Mouse (Mus musculus) left cerebral cortex, postnatal 4 days (tissue): ENCODE results near the gene Pomgnt2. TPM values are rescaled to one million over a fixed set of nuclear protein-coding genes. Genes with fewer than 3 reads are reported as not detected.
A peak's percentile ranks its signal among the peaks of the same experiment; 100 is the strongest.
"Not testable (repeated sequence)": the region's sequence is repeated elsewhere in the genome, so short reads cannot be mapped to it uniquely, and the experiment has no call there.

Experiments used
- DNase-seq: peaks from one replicate; pipeline ENCODE4 v3.0.0-alpha.2; 2022
- intact Hi-C: fragments of 180-260 bp; cut with DNase I; formaldehyde crosslinking; loops from one replicate; pipeline ENCODE4 v1.15.1; 2025
- total RNA-seq, 2 experiments: library from RNA; stranded (reverse); gene quantifications; 2 replicates each; pipeline ENCODE4 v1.2.3; 2021

The Pomgnt2 gene
- total RNA-seq = 10 to 100 TPM; 31.5 to 35.8 TPM

DNA sequence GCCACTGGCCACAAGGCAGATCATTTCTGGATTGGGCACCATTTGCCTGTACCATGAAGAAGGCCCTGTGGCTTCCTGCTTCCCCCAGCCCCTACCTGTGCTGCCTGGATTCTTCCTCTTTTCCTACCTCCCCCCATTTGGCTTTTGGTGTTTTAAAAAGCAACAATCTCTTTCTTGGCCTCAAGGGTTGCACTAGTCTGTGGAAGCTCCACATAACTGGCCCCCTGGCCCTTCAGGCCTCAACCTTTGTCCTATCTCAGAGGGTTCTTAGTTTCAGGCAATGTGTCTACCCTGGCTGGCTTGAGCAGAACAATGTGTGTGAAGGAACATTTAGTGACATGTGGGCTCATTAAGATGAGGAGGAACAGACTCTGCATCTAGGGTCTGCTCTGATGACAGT is at the start of gene Pomgnt2:
Pomgnt2 (minus strand) TSS at position 101 of the 400 bp plus-strand sequence.
- intact Hi-C loops = no loop called here
- no peak for DNase-seq

DNA sequence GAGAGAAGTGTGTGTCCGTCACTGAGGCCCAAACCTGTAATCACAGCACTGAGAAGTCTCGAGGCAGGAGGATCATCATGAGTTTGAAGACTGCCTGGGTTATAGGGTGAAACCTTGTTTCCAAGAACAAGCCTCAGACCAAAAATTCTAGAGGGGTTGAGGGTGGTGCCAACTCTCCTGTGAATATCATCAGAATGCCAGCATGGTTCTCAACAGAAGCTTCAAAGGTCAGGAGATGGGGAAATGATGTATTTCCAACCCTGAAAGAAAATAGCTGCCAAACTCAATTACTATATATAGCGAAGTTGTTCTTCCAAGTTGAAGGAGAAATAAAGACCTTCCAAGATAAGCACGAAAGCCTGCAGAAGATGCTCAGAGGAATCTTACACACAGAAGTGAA is 42.9 kb upstream of the Pomgnt2 start:
- DNase-seq = no peak
- intact Hi-C loops = no loop called here

DNA sequence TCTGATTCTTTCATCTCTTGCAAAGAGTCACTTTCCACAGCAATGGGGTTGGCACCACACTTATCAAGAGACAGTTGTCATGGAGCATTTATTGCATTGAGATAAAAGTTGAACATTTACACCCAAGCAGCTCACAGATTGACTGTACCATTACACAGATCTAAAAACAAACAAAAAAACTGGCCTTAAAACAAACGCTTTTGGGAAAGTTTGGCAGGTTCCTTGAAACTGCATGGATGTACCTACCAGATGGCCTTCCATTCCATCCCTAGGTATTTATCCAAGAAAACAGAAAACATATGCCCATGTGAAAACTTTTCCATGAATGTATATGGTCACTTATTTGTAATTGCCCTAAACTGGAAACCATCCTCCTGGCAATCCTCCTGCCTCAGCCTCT is 41.7 kb upstream of the Pomgnt2 start:
- DNase-seq = no peak
- intact Hi-C loops = no loop called here

DNA sequence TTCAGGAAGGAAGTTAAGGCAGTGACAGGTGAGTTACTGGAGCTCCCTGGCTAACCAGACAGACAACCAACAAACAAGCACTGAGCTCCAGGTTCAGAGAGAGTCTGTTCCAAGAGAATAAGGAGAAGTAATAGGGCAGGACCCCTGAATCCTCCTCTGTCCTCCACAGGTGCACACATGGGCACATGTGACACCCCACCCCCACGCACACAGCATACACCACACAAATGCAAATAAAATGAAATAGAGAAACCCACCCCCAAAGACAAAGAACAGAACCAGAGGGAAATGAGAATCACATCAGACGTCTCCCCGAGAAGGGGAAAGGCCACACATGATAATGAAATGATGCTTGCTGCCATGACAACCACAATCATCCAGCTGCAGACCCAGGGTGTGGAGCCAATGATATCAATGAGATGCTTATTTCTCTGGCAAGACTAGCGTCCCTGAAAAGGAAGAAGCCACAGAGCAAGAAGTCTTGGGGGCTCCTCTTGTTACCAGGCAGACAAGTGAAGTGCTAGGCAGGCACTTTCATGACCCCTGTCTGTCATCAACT is 39.7 kb upstream of the Pomgnt2 start:
- intact Hi-C loops = no loop called here
- no peak for DNase-seq

GRCm38 (mm10) chr9:122035807-122036206 is 38.9 kb upstream of the Pomgnt2 start:
- DNase-seq = no peak
- intact Hi-C loops = no loop called here

DNA sequence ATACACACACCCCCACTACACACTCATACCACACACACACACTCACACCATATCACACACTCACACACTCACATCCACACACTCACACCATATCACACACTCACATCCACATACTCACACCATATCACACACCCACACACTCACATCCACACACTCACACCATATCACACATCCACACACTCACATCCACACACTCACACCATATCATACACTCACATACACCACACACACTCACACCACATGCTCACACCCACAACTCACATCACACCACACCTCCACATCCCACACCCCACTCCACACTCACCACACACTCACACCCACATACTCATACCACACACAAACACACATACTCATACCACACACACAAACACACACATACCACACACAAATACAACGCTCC is 38.0 kb upstream of the Pomgnt2 start:
- DNase-seq = no peak
- intact Hi-C loops = no loop called here

DNA sequence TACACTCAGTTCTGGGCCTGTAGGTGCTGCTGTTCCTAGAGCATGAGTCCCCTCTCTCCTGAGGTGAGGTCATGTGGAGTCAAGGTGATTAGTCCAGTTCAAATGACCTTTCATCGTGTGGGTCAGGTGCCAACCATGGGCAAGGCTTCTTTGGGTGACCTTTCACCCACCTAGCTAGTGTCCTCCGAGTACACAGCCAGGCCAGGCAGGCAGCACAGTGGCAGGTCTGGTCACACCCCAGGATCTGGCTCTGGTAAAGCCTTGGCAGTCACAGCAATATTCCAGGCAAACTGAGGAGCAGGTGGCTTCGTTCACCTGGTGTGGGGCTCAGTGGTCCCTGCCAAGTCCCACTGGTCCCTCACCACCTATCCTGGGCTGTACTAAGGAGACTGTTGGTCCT is 35.2 kb upstream of the Pomgnt2 start:
- intact Hi-C loops = no loop called here
- no peak for DNase-seq

GRCm38 (mm10) chr9:122030706-122031105 is 33.8 kb upstream of the Pomgnt2 start:
- intact Hi-C loops = no loop called here
- no peak for DNase-seq

DNA sequence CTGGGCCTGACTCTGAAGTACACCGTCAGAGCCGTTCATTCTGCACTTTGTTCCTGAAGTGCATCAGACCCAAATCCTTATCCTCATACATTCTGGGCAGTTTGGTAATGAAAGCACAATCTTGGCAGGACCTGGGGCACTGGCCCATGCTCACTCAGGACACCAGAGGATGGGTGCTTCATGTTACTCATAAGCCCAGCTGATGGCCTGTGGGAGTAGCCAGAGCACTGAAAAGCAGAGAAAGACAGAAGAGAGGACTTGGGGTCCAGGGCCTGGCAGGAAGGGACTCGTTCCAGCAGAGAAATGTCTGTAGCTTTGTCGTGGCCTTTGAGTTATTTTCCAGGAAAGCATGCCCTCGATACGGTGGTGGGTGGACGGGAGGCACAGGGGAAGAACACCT is 32.9 kb upstream of the Pomgnt2 start:
- intact Hi-C loops = loop anchor here (10.0 kb wide), 1 partner anchor 95 kb away; no protein-coding TSS in a partner anchor

GRCm38 (mm10) chr9:122027914-122028745 is 31.2 kb upstream of the Pomgnt2 start:
- intact Hi-C loops = loop anchor here (10.0 kb wide), 1 partner anchor 97 kb away; no protein-coding TSS in a partner anchor
- DNase-seq = no peak

More for the DNA sequence above, 32.9 kb upstream of the Pomgnt2 start:
- no peak for DNase-seq

DNA sequence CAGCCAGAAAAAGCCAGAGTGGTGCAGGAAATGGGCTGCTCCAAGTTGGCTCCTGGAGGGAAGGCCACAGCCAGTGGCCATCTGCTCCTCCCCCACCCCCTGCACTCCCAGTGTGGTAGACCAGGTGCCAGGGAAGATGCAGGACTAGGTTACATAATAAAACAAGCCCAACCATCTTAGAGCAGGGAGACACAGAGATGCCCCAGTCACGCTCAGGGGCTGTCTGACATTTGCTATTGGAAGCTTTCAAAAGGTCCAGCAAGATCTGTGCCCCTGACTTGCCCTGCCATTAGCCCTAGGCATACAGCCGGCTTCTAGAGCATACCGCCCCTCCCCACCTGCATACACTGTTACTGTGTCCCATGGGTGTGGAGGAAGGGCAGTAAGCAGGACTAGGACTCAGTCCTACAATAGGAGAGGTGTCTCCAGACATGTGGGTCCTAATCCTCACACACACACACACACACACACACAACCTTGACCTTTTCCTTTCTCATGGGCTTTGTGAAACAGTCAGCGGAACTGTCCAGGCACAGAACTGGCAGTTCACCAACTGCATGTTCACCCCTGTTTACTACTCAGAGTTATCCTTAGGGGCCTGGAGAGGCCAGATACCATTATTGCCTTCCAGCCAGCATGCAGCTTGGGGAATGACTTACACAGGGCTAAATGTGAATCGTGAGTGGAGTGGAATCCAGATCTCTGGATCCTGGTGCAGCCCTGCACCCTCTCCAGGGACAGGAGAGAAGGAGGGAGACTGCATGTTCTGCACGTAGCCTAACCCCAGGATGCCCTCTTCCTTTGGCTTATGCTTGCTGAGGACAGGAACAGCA is 30.4 kb upstream of the Pomgnt2 start:
- DNase-seq = peak; percentile 66

GRCm38 (mm10) chr9:122025855-122026590 is 29.1 kb upstream of the Pomgnt2 start:
- DNase-seq = no peak
- intact Hi-C loops = loop anchor here (10.0 kb wide), 1 partner anchor 99 kb away; no protein-coding TSS in a partner anchor

More for the DNA sequence above, 30.4 kb upstream of the Pomgnt2 start:
- intact Hi-C loops = loop anchor here (10.0 kb wide), 1 partner anchor 98 kb away; no protein-coding TSS in a partner anchor

DNA sequence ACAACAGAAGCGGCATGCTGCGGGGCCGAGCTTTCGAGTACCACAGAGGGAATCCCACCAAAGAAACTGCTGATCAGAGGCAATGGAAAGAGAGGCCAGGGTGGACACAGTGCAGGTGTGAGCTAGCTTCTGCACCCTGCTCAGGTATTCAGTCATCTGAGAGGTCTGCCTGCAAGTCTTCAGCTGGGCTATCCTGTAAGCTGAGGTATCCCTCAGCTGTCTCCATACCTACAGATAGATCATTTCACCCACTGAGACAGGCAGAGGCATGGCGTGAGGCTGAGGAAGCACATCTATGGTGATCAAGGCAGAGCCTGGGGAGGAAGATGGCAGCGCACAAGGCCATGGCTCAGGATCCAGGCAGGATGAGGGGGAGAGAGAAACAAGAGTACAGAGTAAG is 27.5 kb upstream of the Pomgnt2 start:
- intact Hi-C loops = loop anchor here (10.0 kb wide), 1 partner anchor 100 kb away; no protein-coding TSS in a partner anchor
- DNase-seq = no peak

GRCm38 (mm10) chr9:122023873-122024272 is 27.0 kb upstream of the Pomgnt2 start:
- intact Hi-C loops = loop anchor here (10.0 kb wide), 1 partner anchor 101 kb away; no protein-coding TSS in a partner anchor
- DNase-seq = no peak

DNA sequence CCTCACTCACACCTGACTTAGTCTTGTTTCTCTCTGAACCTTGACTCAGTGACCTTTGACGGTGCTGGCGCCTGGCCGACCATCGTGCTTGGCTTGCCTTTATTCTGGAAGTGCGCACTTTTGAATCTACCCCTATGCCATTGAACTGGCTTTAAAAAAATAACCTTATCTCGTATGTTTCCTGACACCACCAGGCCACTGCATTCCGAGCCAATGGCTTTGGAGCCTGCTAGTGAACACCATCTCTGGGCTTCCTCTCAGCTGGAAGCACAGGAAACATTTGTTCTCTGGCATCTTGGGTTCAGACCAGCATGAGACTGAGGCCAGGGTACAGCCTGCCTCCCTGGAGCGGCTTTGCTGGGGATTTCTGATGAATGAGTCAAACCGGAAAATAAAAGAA is 25.9 kb upstream of the Pomgnt2 start:
- no peak for DNase-seq
- intact Hi-C loops = loop anchor here (10.0 kb wide), 1 partner anchor 102 kb away; no protein-coding TSS in a partner anchor

DNA sequence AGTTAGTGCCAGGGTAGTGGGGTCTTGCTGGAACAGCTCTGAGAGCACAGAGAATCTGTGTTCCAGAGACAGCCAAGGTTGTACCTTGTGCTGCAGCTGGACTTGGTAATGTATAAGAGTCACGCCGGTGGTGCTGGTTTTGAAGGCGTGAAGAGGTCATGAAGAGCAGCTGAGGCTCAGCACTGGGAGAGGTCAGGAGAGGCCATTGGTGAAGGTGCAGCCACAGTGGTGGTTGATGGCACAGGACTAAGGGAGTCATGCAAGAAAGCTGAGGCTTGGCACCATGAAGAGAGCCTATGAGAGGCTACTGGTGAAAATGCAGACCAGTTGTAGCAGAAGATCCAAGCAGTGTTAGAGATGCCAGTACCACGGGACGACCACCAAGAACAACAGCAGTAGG is 24.7 kb upstream of the Pomgnt2 start:
- intact Hi-C loops = loop anchor here (10.0 kb wide), 1 partner anchor 103 kb away; no protein-coding TSS in a partner anchor

DNA sequence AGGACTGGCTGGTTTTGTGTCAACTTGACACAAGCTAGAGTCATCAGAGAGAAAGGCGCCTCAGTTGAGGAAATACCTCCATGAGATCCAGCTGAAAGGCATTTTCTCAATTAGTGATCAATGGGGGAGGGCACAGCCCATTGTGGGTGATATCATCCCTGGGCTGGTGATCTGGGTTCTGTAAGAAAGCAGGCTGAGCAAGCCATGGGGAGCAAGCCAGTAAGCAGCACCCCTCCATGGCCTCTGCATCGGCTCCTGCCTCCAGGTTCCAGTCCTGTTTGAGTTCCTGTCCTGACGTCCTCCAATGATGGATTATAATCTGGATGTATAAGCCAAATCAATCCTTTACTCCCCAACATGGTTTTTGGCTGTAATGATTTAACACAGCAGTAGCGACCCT is 24.3 kb upstream of the Pomgnt2 start:
- not testable (repeated sequence) for DNase-seq
- intact Hi-C loops = loop anchor here (10.0 kb wide), 1 partner anchor 104 kb away; no protein-coding TSS in a partner anchor

More for the DNA sequence above, 24.7 kb upstream of the Pomgnt2 start:
- DNase-seq = no peak

GRCm38 (mm10) chr9:122020321-122020720 is 23.4 kb upstream of the Pomgnt2 start:
- intact Hi-C loops = loop anchor here (10.0 kb wide), 1 partner anchor 104 kb away; no protein-coding TSS in a partner anchor
- DNase-seq = no peak

GRCm38 (mm10) chr9:122018782-122019395 is 22.0 kb upstream of the Pomgnt2 start:
- intact Hi-C loops = loop anchor here (5.0 kb wide), 1 partner anchor 208 kb away; no protein-coding TSS in a partner anchor
- DNase-seq = peak; percentile 60
